Mouse (Mus musculus): ENCODE measurements at regions not wholly inside any gene's neighbourhood (a gene's known extent, or its start where the extent isn't known, plus 50 kb on each side); places are given as distances from the start of the nearest gene placed in this dataset.

GRCm38 (mm10) chr1:128687236-128687927 lies 95.3 kb upstream of the Cxcr4 start:
- H3K36me3 ChIP-seq (ENCODE audit: control insufficient read depth, insufficient read depth, low read length), result no peaks in the 10 kb centered on the region
- no peaks in the 10 kb centered on the region for H3K9me3 ChIP-seq (ENCODE audit: control insufficient read depth, low read length)
- ATAC-seq (replicated peaks; ENCODE audit: low FRiP score, low TSS enrichment, low read depth) (no peak), DNase-seq (ENCODE audit: low spot score) (no peak)
- H3K4me1 ChIP-seq (replicated peaks; ENCODE audit: control insufficient read depth, insufficient read depth, low read length), result peaks cover 5% of the 10 kb centered on the region; the same call in 1 of the 2 replicates
- 40% methylated on average over 9 of the region's 9 CpGs for WGBS
- no peak overlapping the region for H3K4me2 ChIP-seq (ENCODE audit: low read length)
- H3K4me3 ChIP-seq (ENCODE audit: low read depth, low read length), result no peak overlapping the region
- no peak overlapping the region for H3K27ac ChIP-seq (ENCODE audit: low read depth)
- H3K9ac ChIP-seq (ENCODE audit: low read length), result no peak overlapping the region
- H3K27me3 ChIP-seq (replicated peaks; ENCODE audit: control insufficient read depth, insufficient read depth, low read length), result no peaks in the 10 kb centered on the region

GRCm38 (mm10) chr1:128685467-128686137 lies 93.5 kb upstream of the Cxcr4 start:
- H3K27me3 ChIP-seq (replicated peaks; ENCODE audit: control insufficient read depth, insufficient read depth, low read length), result no peaks in the 10 kb centered on the region
- ATAC-seq (replicated peaks; ENCODE audit: low FRiP score, low TSS enrichment, low read depth) (no peak), DNase-seq (ENCODE audit: low spot score) (no peak)
- H3K36me3 ChIP-seq (ENCODE audit: control insufficient read depth, insufficient read depth, low read length), result no peaks in the 10 kb centered on the region
- 66% methylated on average over 8 of the region's 8 CpGs for WGBS
- no peak overlapping the region for H3K27ac ChIP-seq (ENCODE audit: low read depth)
- H3K4me3 ChIP-seq (ENCODE audit: low read depth, low read length), result no peak overlapping the region
- H3K9ac ChIP-seq (ENCODE audit: low read length), result no peak overlapping the region
- H3K9me3 ChIP-seq (ENCODE audit: control insufficient read depth, low read length), result no peaks in the 10 kb centered on the region
- peaks cover 5% of the 10 kb centered on the region; the same call in 1 of the 2 replicates for H3K4me1 ChIP-seq (replicated peaks; ENCODE audit: control insufficient read depth, insufficient read depth, low read length)
- H3K4me2 ChIP-seq (ENCODE audit: low read length), result no peak overlapping the region

DNA sequence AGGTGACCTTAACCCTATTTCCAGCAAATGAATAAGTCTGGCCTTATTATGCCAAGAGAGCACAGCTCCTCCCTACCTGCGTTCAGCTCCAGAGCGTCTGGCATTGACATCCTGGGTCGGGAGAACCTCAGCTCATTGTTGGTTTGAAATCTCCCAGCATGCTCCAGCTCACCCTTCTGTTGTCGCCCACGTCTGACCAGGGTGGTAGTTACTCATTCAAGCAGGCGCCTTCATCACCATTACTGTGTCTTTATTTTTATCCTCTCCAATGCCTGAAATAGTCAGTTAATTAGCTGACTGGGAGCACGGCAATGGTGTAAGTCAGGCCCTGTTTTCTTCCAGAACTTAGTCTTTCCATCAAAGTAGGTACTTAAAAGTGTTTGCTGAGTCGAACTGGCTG lies 90.8 kb upstream of the Cxcr4 start:
- DNase-seq (ENCODE audit: low spot score), result no peak
- 76% methylated on average over 8 of the region's 8 CpGs for WGBS

DNA sequence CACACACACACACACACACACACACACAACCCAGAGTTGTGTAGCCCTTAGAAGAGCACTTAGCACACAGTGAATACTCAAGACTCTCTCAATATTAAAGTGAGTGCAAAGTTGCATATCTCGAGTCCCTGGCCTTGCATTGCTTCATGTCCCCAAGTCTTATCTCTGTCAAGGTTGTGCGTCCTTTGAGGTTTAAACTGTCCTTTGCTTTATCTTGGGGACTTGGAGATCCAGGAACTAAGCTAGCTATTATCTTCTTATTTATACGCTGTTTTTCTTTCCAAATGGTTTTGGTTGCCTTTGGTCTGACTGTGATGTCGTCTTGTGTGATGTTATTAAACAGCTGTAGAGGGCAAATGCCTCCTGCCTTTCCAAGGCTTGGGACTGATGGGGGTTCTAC lies 89.2 kb upstream of the Cxcr4 start:
- H3K27ac ChIP-seq (ENCODE audit: low read depth), result no peak overlapping the region
- H3K4me3 ChIP-seq (ENCODE audit: low read depth, low read length), result no peak overlapping the region
- H3K4me2 ChIP-seq (ENCODE audit: low read length), result no peak overlapping the region
- H3K27me3 ChIP-seq (replicated peaks; ENCODE audit: control insufficient read depth, insufficient read depth, low read length), result no peaks in the 10 kb centered on the region
- DNase-seq (ENCODE audit: low spot score) (no peak), ATAC-seq (replicated peaks; ENCODE audit: low FRiP score, low TSS enrichment, low read depth) (no peak)
- WGBS, result 78% methylated on average over 4 of the region's 4 CpGs
- H3K4me1 ChIP-seq (replicated peaks; ENCODE audit: control insufficient read depth, insufficient read depth, low read length), result no peaks in the 10 kb centered on the region; the same call in 1 of the 2 replicates
- H3K36me3 ChIP-seq (ENCODE audit: control insufficient read depth, insufficient read depth, low read length), result no peaks in the 10 kb centered on the region
- H3K9me3 ChIP-seq (ENCODE audit: control insufficient read depth, low read length), result no peaks in the 10 kb centered on the region
- no peak overlapping the region for H3K9ac ChIP-seq (ENCODE audit: low read length)

More for the DNA sequence above, 90.8 kb upstream of the Cxcr4 start:
- Histone ChIP-seq H3K4me1 (replicated peaks; ENCODE audit: control insufficient read depth, insufficient read depth, low read length) (peaks cover 5% of the 10 kb centered on the region; the same call in 1 of the 2 replicates), H3K4me3 (ENCODE audit: low read depth, low read length) (no peak overlapping the region), H3K27me3 (replicated peaks; ENCODE audit: control insufficient read depth, insufficient read depth, low read length) (no peaks in the 10 kb centered on the region), H3K9ac (ENCODE audit: low read length) (no peak overlapping the region), H3K4me2 (ENCODE audit: low read length) (no peak overlapping the region), H3K27ac (ENCODE audit: low read depth) (no peak overlapping the region), H3K36me3 (ENCODE audit: control insufficient read depth, insufficient read depth, low read length) (no peaks in the 10 kb centered on the region), H3K9me3 (ENCODE audit: control insufficient read depth, low read length) (no peaks in the 10 kb centered on the region)
- no peak for ATAC-seq (replicated peaks; ENCODE audit: low FRiP score, low TSS enrichment, low read depth)

DNA sequence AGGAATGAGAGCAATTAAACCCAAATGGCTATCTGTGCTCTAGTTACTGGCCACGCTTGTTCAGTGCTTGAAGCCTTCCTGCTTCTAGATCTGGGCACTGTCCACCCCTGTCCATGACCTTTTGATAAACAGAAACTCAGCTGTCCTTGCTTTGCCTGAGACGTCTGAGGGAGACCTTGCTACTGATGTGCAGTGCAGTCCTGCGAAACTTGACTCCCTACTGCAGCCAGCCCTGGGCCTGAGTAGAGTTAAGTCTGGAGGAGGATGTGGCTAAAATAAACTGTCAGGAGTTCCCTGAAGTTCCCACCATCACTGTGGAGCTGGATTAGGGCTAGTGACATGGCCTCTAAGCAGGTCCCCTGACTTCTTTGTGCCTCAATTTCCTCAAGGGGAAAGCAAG lies 88.4 kb upstream of the Cxcr4 start:
- Histone ChIP-seq H3K4me1 (replicated peaks; ENCODE audit: control insufficient read depth, insufficient read depth, low read length) (no peaks in the 10 kb centered on the region), H3K27me3 (replicated peaks; ENCODE audit: control insufficient read depth, insufficient read depth, low read length) (no peaks in the 10 kb centered on the region), H3K9me3 (ENCODE audit: control insufficient read depth, low read length) (no peaks in the 10 kb centered on the region), H3K27ac (ENCODE audit: low read depth) (no peak overlapping the region), H3K4me2 (ENCODE audit: low read length) (no peak overlapping the region), H3K9ac (ENCODE audit: low read length) (no peak overlapping the region), H3K4me3 (ENCODE audit: low read depth, low read length) (no peak overlapping the region), H3K36me3 (ENCODE audit: control insufficient read depth, insufficient read depth, low read length) (no peaks in the 10 kb centered on the region)
- no peak for ATAC-seq (replicated peaks; ENCODE audit: low FRiP score, low TSS enrichment, low read depth)
- WGBS, result 37% methylated on average over 3 of the region's 3 CpGs
- no peak for DNase-seq (ENCODE audit: low spot score)

- DNase-seq (ENCODE audit: low spot score), result no peak
- H3K27ac ChIP-seq (ENCODE audit: low read depth), result no peak overlapping the region
- no peak for ATAC-seq (replicated peaks; ENCODE audit: low FRiP score, low TSS enrichment, low read depth)
Observed at GRCm38 (mm10) chr1:128680012-128680411, 87.9 kb upstream of the Cxcr4 start.

GRCm38 (mm10) chr1:128679005-128679980 lies 87.2 kb upstream of the Cxcr4 start:
- 0 out of 2 replicates have a peak, but pooled peaks have one; percentile 32 for ATAC-seq (replicated peaks; ENCODE audit: low FRiP score, low TSS enrichment, low read depth)
- H3K4me2 ChIP-seq (ENCODE audit: low read length), result no peak overlapping the region
- 52% methylated on average over 18 of the region's 18 CpGs for WGBS

More at GRCm38 (mm10) chr1:128680012-128680411, 87.9 kb upstream of the Cxcr4 start:
- no peak overlapping the region for H3K9ac ChIP-seq (ENCODE audit: low read length)
- no peak overlapping the region for H3K4me2 ChIP-seq (ENCODE audit: low read length)
- H3K27me3 ChIP-seq (replicated peaks; ENCODE audit: control insufficient read depth, insufficient read depth, low read length), result no peaks in the 10 kb centered on the region
- H3K4me3 ChIP-seq (ENCODE audit: low read depth, low read length), result no peak overlapping the region
- 84% methylated on average over 5 of the region's 5 CpGs for WGBS
- no peaks in the 10 kb centered on the region for H3K9me3 ChIP-seq (ENCODE audit: control insufficient read depth, low read length)
- no peaks in the 10 kb centered on the region for H3K4me1 ChIP-seq (replicated peaks; ENCODE audit: control insufficient read depth, insufficient read depth, low read length)
- H3K36me3 ChIP-seq (ENCODE audit: control insufficient read depth, insufficient read depth, low read length), result no peaks in the 10 kb centered on the region

DNA sequence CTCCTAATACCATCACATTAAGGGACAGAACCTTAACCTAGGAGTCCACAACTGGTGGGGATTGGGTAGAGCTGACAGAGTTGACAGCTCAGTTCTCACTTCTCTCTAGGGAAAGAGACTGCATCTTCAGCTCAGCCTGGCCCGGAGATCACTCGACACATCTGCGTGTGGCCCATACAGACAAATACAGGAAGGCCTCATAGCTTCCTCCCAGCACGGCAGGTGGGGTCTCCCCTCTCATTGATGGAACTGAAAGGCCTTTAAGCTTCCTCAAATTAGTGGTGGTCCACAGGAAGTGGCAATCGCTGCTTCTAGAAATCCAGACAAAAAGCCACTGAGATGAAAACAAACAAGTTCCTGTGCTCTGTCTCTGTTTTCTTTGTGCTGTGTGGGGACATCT lies 83.4 kb upstream of the Cxcr4 start:
- Histone ChIP-seq H3K36me3 (ENCODE audit: control insufficient read depth, insufficient read depth, low read length) (no peaks in the 10 kb centered on the region), H3K27me3 (replicated peaks; ENCODE audit: control insufficient read depth, insufficient read depth, low read length) (no peaks in the 10 kb centered on the region), H3K4me1 (replicated peaks; ENCODE audit: control insufficient read depth, insufficient read depth, low read length) (no peaks in the 10 kb centered on the region; the same call in 1 of the 2 replicates), H3K9me3 (ENCODE audit: control insufficient read depth, low read length) (no peaks in the 10 kb centered on the region), H3K9ac (ENCODE audit: low read length) (no peak overlapping the region), H3K4me2 (ENCODE audit: low read length) (no peak overlapping the region), H3K27ac (ENCODE audit: low read depth) (no peak overlapping the region), H3K4me3 (ENCODE audit: low read depth, low read length) (no peak overlapping the region)
- ATAC-seq (replicated peaks; ENCODE audit: low FRiP score, low TSS enrichment, low read depth) (no peak), DNase-seq (ENCODE audit: low spot score) (no peak)
- WGBS, result 74% methylated on average over 5 of the region's 5 CpGs

More at GRCm38 (mm10) chr1:128679005-128679980, 87.2 kb upstream of the Cxcr4 start:
- H3K4me1 ChIP-seq (replicated peaks; ENCODE audit: control insufficient read depth, insufficient read depth, low read length), result no peaks in the 10 kb centered on the region
- H3K27me3 ChIP-seq (replicated peaks; ENCODE audit: control insufficient read depth, insufficient read depth, low read length), result no peaks in the 10 kb centered on the region
- H3K9me3 ChIP-seq (ENCODE audit: control insufficient read depth, low read length), result no peaks in the 10 kb centered on the region
- H3K4me3 ChIP-seq (ENCODE audit: low read depth, low read length), result no peak overlapping the region
- DNase-seq (ENCODE audit: low spot score), result peak; percentile 61
- H3K27ac ChIP-seq (ENCODE audit: low read depth), result peak overlapping the region; percentile 57; the same call in 1 of the 2 replicates
- no peak overlapping the region for H3K9ac ChIP-seq (ENCODE audit: low read length)
- no peaks in the 10 kb centered on the region for H3K36me3 ChIP-seq (ENCODE audit: control insufficient read depth, insufficient read depth, low read length)
